Mouse (Mus musculus): ENCODE measurements at regions not wholly inside any gene's neighbourhood (a gene's known extent, or its start where the extent isn't known, plus 50 kb on each side); places are given as distances from the start of the nearest gene placed in this dataset.

DNA sequence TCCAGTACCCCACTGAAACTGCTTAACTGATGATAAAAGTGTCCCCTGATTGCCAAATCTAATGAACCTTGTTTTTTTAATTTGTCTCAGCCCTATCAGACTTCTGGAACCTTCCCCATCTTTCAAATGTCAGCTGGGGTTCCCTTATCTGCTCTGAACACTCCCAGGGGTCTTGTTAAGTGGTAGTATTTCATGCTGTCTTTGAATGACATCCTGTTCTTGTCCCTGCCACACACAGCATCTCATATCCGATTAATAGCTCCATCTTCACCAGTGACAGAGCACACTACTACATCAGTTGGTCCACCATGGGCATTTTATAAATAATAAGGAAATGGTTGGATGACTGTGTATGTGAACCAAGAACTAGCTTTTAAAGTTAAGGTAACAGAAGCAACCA lies 56.6 kb upstream of the Sfrp2 start:
- no peak overlapping the region for H3K4me2 ChIP-seq (ENCODE audit: insufficient read depth, low read depth, poor library complexity, severe bottlenecking)
- DNase-seq (ENCODE audit: extremely low read depth), result no peak
- in situ Hi-C loops (cut with MboI; ENCODE audit: low pct_ligation_motif_present, low pct_unique_long_range_greater_than_20kb, low sequenced_read_pairs) (no loop called here), dilution Hi-C loops (cut with MboI; ENCODE audit: extremely low pct_ligation_motif_present, extremely low pct_unique_long_range_greater_than_20kb, low sequenced_read_pairs) (no loop called here)
- no peak for TF ChIP-seq MAX (IDR thresholded peaks at IDR 0.05; ENCODE audit: low read length)
- TF ChIP-seq HCFC1 (IDR thresholded peaks at IDR 0.05; ENCODE audit: low read depth, low read length), result no peak
- no peak for TF ChIP-seq USF2 (conservative IDR thresholded peaks at IDR 0.05; ENCODE audit: low read depth, low read length)
- no peak for TF ChIP-seq MEF2A (IDR thresholded peaks at IDR 0.05; ENCODE audit: borderline replicate concordance, low read depth, low read length)
- TF ChIP-seq CHD1 (IDR thresholded peaks at IDR 0.05; ENCODE audit: low read depth, low read length), result no peak
- no peak for TF ChIP-seq KAT2A (IDR thresholded peaks at IDR 0.05; ENCODE audit: insufficient replicate concordance, low read length)
- TF ChIP-seq ZNF384 (IDR thresholded peaks at IDR 0.05; ENCODE audit: low read depth, low read length), result no peak
- no peak for TF ChIP-seq BHLHE40 (IDR thresholded peaks at IDR 0.05; ENCODE audit: low read depth, low read length)
- no peak for TF ChIP-seq ZMIZ1 (IDR thresholded peaks at IDR 0.05; ENCODE audit: low read depth, low read length)
- TF ChIP-seq CTCF (conservative IDR thresholded peaks at IDR 0.05 in 1 of 2, IDR thresholded peaks at IDR 0.05 in 1 of 2; ENCODE audit: low read depth in 2 of 2, low read length in 2 of 2), result no peak
- TF ChIP-seq ZC3H11A (IDR thresholded peaks at IDR 0.05; ENCODE audit: low read depth, low read length), result no peak
- TF ChIP-seq EP300 (IDR thresholded peaks at IDR 0.05; ENCODE audit: low read length), result no peak
- no peak for TF ChIP-seq MAZ (IDR thresholded peaks at IDR 0.05; ENCODE audit: low read depth, low read length)
- no peak for TF ChIP-seq SMC3 (IDR thresholded peaks at IDR 0.05; ENCODE audit: low read depth, low read length)
- no peak for TF ChIP-seq RCOR1 (conservative IDR thresholded peaks at IDR 0.05; ENCODE audit: low read depth, low read length)
- no peak for TF ChIP-seq MAFK (IDR thresholded peaks at IDR 0.05; ENCODE audit: insufficient replicate concordance, low read length)
- no peak for TF ChIP-seq UBTF (IDR thresholded peaks at IDR 0.05; ENCODE audit: low read depth, low read length)
- TF ChIP-seq TBP (conservative IDR thresholded peaks at IDR 0.05; ENCODE audit: low read depth, low read length), result no peak
- TF ChIP-seq MXI1 (IDR thresholded peaks at IDR 0.05; ENCODE audit: low read depth, low read length), result no peak
- no peaks in the 10 kb centered on the region for H3K9me3 ChIP-seq (replicated peaks; ENCODE audit: low read length)
- no peaks in the 10 kb centered on the region for H3K36me3 ChIP-seq (replicated peaks in 1 of 2; ENCODE audit: control insufficient read depth in 1 of 2, insufficient read depth in 1 of 2, low read length in 1 of 2)
- peaks cover 0 to 2% of the 10 kb centered on the region in 2 experiments; a peak in 1 of 4 replicates for H3K4me1 ChIP-seq (ENCODE audit: control insufficient read depth in 1 of 2, insufficient read depth in 2 of 2)
- H3K4me3 ChIP-seq (replicated peaks in 1 of 3; ENCODE audit: low read depth in 2 of 3, low read length in 2 of 3, poor library complexity in 1 of 3), result no peak overlapping the region
- H3K27me3 ChIP-seq (replicated peaks), result no peaks in the 10 kb centered on the region
- no peak overlapping the region for H3K9ac ChIP-seq (ENCODE audit: insufficient read depth, low read depth)
- H3K79me2 ChIP-seq (replicated peaks; ENCODE audit: control insufficient read depth, extremely low read depth, insufficient read depth, poor library complexity, severe bottlenecking), result no peaks in the 10 kb centered on the region
- no peak overlapping the region for H3K27ac ChIP-seq (ENCODE audit: insufficient read depth, low read depth)

DNA sequence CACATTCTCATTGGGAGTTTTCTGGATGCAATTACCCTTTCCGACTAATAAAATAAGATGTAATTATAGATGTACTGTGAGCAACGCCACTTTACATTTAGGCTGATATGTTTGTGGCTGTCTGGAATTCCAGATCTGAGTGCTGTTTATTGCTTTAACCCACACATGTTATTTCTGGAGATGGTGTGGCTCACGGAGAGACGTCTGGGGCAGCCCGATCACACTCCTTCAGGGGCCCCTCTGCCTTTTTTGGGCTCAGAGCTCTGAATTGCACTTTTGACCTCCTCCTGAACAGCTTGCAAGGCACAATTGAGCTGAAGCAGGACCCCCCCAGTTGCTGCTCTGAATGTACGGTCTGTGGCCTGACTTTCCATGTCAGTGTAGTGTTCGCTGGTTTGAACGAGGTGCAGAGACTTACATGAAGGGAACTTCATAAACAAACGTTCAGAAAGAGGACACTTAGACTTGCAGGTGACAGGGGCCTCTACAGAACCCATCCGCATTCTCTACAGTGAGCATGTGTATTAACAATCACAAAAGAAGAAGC lies 55.1 kb upstream of the Sfrp2 start:
- dilution Hi-C loops (cut with MboI; ENCODE audit: extremely low pct_ligation_motif_present, extremely low pct_unique_long_range_greater_than_20kb, low sequenced_read_pairs) (no loop called here), in situ Hi-C loops (cut with MboI; ENCODE audit: low pct_ligation_motif_present, low pct_unique_long_range_greater_than_20kb, low sequenced_read_pairs) (no loop called here)
- no peak for TF ChIP-seq USF2 (conservative IDR thresholded peaks at IDR 0.05; ENCODE audit: low read depth, low read length)
- TF ChIP-seq MAZ (IDR thresholded peaks at IDR 0.05; ENCODE audit: low read depth, low read length), result no peak
- no peak for TF ChIP-seq ZNF384 (IDR thresholded peaks at IDR 0.05; ENCODE audit: low read depth, low read length)
- TF ChIP-seq ELF1 (IDR thresholded peaks at IDR 0.05; ENCODE audit: low read depth, low read length), result no peak
- TF ChIP-seq POLR2A (IDR thresholded peaks at IDR 0.05; ENCODE audit: low read depth, low read length), result no peak
- no peak for TF ChIP-seq ETS1 (conservative IDR thresholded peaks at IDR 0.05; ENCODE audit: low read depth, low read length)
- TF ChIP-seq MYC (IDR thresholded peaks at IDR 0.05; ENCODE audit: low read depth, low read length), result no peak
- no peak for TF ChIP-seq MAFK (IDR thresholded peaks at IDR 0.05; ENCODE audit: insufficient replicate concordance, low read length)
- no peak for TF ChIP-seq CTCF (conservative IDR thresholded peaks at IDR 0.05 in 1 of 2, IDR thresholded peaks at IDR 0.05 in 1 of 2; ENCODE audit: low read depth in 2 of 2, low read length in 2 of 2)
- no peak for TF ChIP-seq HCFC1 (IDR thresholded peaks at IDR 0.05; ENCODE audit: low read depth, low read length)
- no peak for TF ChIP-seq CHD1 (IDR thresholded peaks at IDR 0.05; ENCODE audit: low read depth, low read length)
- no peak for TF ChIP-seq JUND (conservative IDR thresholded peaks at IDR 0.05; ENCODE audit: low read depth, low read length)
- TF ChIP-seq E2F4 (IDR thresholded peaks at IDR 0.05; ENCODE audit: insufficient replicate concordance, low read depth, low read length), result no peak
- no peak for TF ChIP-seq GABPA (IDR thresholded peaks at IDR 0.05; ENCODE audit: insufficient replicate concordance, low read depth, low read length)
- Histone ChIP-seq H3K79me2 (replicated peaks; ENCODE audit: control insufficient read depth, extremely low read depth, insufficient read depth, poor library complexity, severe bottlenecking) (no peaks in the 10 kb centered on the region), H3K9ac (ENCODE audit: insufficient read depth, low read depth) (no peak overlapping the region), H3K4me1 (ENCODE audit: control insufficient read depth in 1 of 2, insufficient read depth in 2 of 2) (no peaks in the 10 kb centered on the region), H3K27me3 (replicated peaks) (no peaks in the 10 kb centered on the region), H3K4me3 (replicated peaks in 1 of 3; ENCODE audit: low read depth in 2 of 3, low read length in 2 of 3, poor library complexity in 1 of 3) (no peak overlapping the region), H3K9me3 (replicated peaks; ENCODE audit: low read length) (no peaks in the 10 kb centered on the region), H3K4me2 (ENCODE audit: insufficient read depth, low read depth, poor library complexity, severe bottlenecking) (no peak overlapping the region), H3K36me3 (replicated peaks in 1 of 2; ENCODE audit: control insufficient read depth in 1 of 2, insufficient read depth in 1 of 2, low read length in 1 of 2) (no peaks in the 10 kb centered on the region), H3K27ac (ENCODE audit: insufficient read depth, low read depth) (no peak overlapping the region)
- DNase-seq (ENCODE audit: extremely low read depth), result no peak

Measured in CH12.LX (cell line).